Mouse (Mus musculus) lung, embryonic 14.5 days (tissue): ENCODE data around the gene Gm47429. TPM values are rescaled to one million over a fixed set of nuclear protein-coding genes. Genes with fewer than 3 reads are reported as not detected.
"Not testable (repeated sequence)": the region's sequence is repeated elsewhere in the genome, so short reads cannot be mapped to it uniquely, and the experiment has no call there.

Experiments
- ATAC-seq: fragments of 200-750 bp; cut with Nextera tagmentation; 2 replicates; pipeline ENCODE4 v1.8.0; 2017; ENCODE audit warnings: mild to moderate bottlenecking, moderate TSS enrichment, moderate library complexity; ENCODE audit not compliant: insufficient read depth
- DNase-seq: peaks from one replicate; pipeline ENCODE4 v3.0.0-alpha.2; 2015
- H3K27ac ChIP-seq: fragments of 300-500 bp; sonication (generic); 2 replicates; pipeline ENCODE4 v1.5.1; 2014; ENCODE audit warnings: low read depth, mild to moderate bottlenecking, moderate library complexity
- H3K27me3 ChIP-seq: fragments of 300-500 bp; sonication (generic); 2 replicates; pipeline ENCODE4 v1.6.1; 2014; ENCODE audit warnings: low read length, control low read depth; ENCODE audit not compliant: insufficient read depth
- H3K36me3 ChIP-seq: fragments of 300-500 bp; sonication (generic); 2 replicates; pipeline ENCODE4 v1.6.1; 2014; ENCODE audit warnings: control low read depth; ENCODE audit not compliant: insufficient read depth
- H3K4me1 ChIP-seq: fragments of 300-500 bp; sonication (generic); 2 replicates; pipeline ENCODE4 v1.6.1; 2014; ENCODE audit warnings: antibody characterized with exemption, control low read depth; ENCODE audit not compliant: insufficient read depth
- H3K4me2 ChIP-seq: fragments of 300-500 bp; sonication (generic); 2 replicates; pipeline ENCODE4 v1.6.1; 2014; ENCODE audit warnings: mild to moderate bottlenecking
- H3K4me3 ChIP-seq: fragments of 300-500 bp; sonication (generic); 2 replicates; pipeline ENCODE4 v1.5.1; 2014; ENCODE audit warnings: low read depth, low read length
- H3K9ac ChIP-seq: fragments of 300-500 bp; sonication (generic); 2 replicates; pipeline ENCODE4 v1.6.1; 2014
- H3K9me3 ChIP-seq: fragments of 300-500 bp; sonication (generic); 2 replicates; pipeline ENCODE4 v1.6.1; 2016; ENCODE audit warnings: low read depth, low read length, control low read depth
- CTCF ChIP-seq: IDR thresholded peaks from 2 replicates; pipeline ENCODE4 v1.5.1; 2016; ENCODE audit warnings: antibody characterized with exemption, low read depth
- WGBS: fragments of 180-500 bp; shearing (Covaris S2); extraction: QIAGEN DNeasy Blood & Tissue Kit; methylation state at CpG from one replicate; pipeline ENCODE4 v1.1.7; 2014; 5-methylcytosine and 5-hydroxymethylcytosine counted together
- polyA plus RNA-seq: library from polyadenylated mRNA; unstranded; fragments of >200 nt; fragmentation: Nextera tagmentation; extraction: Ambion mirVana; gene quantifications from 2 replicates; pipeline ENCODE4 v1.2.1, GENCODE M21; 2014

Gm47429 gene
- polyA plus RNA-seq = not detected in 2 replicates

DNA sequence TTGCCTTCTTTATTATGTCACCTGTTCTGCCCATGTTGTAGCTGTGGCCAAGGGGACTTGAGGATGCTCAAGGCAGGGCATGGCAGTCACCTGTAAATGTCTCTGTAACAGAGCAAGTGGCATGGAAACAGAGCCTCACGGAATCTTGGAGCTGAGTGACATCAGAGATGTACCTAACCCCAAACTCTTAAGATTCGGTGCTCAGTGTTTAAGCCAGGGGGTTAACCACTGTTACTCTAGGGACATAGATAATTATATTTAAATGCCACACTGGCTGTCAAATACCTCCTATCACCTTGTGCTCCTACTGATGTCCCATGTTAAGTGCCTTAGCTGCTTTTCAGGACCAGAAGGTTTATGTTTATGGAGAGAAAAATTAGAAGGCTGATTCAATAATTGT lies at the start of gene Gm47429:
Gene Gm47429, minus strand, starts transcription at position 101 of the 400 bp plus-strand sequence.
- no peak for TF ChIP-seq CTCF
- Histone ChIP-seq H3K9ac (no peak within 1 kb of the TSS), H3K9me3 (no peaks in the 10 kb centered on the region), H3K36me3 (no peaks in the 10 kb centered on the region), H3K27me3 (no peaks in the 10 kb centered on the region), H3K27ac (no peak within 1 kb of the TSS), H3K4me1 (no peaks in the 10 kb centered on the region), H3K4me2 (no peak within 1 kb of the TSS), H3K4me3 (no peak within 1 kb of the TSS)
- DNase-seq (no peak), ATAC-seq (no peak)
- WGBS = 76% methylated on average over 2 of the region's 2 CpGs

DNA sequence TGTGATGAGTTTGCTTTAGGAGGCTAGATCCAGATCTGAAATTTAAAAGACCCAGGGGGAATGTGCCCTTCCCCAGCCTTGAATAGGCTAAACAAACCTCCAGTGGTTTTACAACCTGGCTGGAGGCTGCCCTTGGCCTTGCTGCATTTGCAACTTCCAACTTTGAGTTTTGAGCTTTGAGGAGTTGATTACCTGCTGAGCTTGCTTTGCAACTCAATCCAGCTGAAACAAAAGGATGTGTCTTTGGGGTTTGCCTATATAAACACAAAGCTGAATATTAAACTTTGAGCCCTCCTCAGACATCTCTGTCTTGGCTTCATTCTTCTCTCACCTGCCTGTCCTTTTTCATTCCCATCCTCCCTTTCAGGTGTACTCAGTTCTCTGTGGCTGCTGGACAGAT lies 44.8 kb upstream of the Gm47429 start:
- not testable (repeated sequence) for H3K36me3 ChIP-seq, H3K27ac ChIP-seq, H3K4me2 ChIP-seq, DNase-seq, ATAC-seq, H3K9ac ChIP-seq, H3K4me3 ChIP-seq, H3K9me3 ChIP-seq, H3K4me1 ChIP-seq, H3K27me3 ChIP-seq

GRCm38 (mm10) chr13:50467007-50467406 lies 23.3 kb upstream of the Gm47429 start, which contains the start of gene Nutm2:
TSS of gene Nutm2 (plus strand) at chr13:50467307.
- H3K27ac ChIP-seq = no peak within 1 kb of the TSS
- no peaks in the 10 kb centered on the region for H3K36me3 ChIP-seq
- H3K9ac ChIP-seq = no peak within 1 kb of the TSS
- no peaks in the 10 kb centered on the region for H3K9me3 ChIP-seq
- DNase-seq (no peak), ATAC-seq (no peak)
- H3K4me2 ChIP-seq = no peak within 1 kb of the TSS
- no peaks in the 10 kb centered on the region for H3K4me1 ChIP-seq
- no peak for TF ChIP-seq CTCF
- 69% methylated on average over 4 of the region's 4 CpGs for WGBS
- no peak within 1 kb of the TSS for H3K4me3 ChIP-seq
- no peaks in the 10 kb centered on the region for H3K27me3 ChIP-seq

GRCm38 (mm10) chr13:50464621-50465562 lies 21.2 kb upstream of the Gm47429 start:
- Histone ChIP-seq H3K27ac (no peak overlapping the region), H3K36me3 (no peaks in the 10 kb centered on the region), H3K9ac (peak overlapping the region; percentile 38; the same call in 1 of the 2 replicates), H3K4me1 (no peaks in the 10 kb centered on the region), H3K4me2 (peak overlapping the region; percentile 61), H3K4me3 (peak overlapping the region; percentile 31), H3K9me3 (no peaks in the 10 kb centered on the region), H3K27me3 (no peaks in the 10 kb centered on the region)
- ATAC-seq (peak; percentile 47; the same call in 1 of the 2 replicates), DNase-seq (peak; percentile 51)
- WGBS = 22% methylated on average over 27 of the region's 27 CpGs
- 0 out of 2 replicates have a peak, but pooled peaks have one; percentile 12 for TF ChIP-seq CTCF

GRCm38 (mm10) chr13:50460433-50460832 lies 16.7 kb upstream of the Gm47429 start:
- not testable (repeated sequence) for DNase-seq, H3K4me3 ChIP-seq, H3K36me3 ChIP-seq, H3K27ac ChIP-seq, ATAC-seq, H3K4me1 ChIP-seq, H3K9ac ChIP-seq, H3K4me2 ChIP-seq, H3K9me3 ChIP-seq, H3K27me3 ChIP-seq
- 79% methylated on average over 2 of the region's 2 CpGs for WGBS

- 26% methylated on average over 4 of the region's 4 CpGs for WGBS
- ATAC-seq (no peak), DNase-seq (no peak)
- H3K4me3 ChIP-seq = no peak overlapping the region
- H3K4me1 ChIP-seq = no peaks in the 10 kb centered on the region
- no peak overlapping the region for H3K27ac ChIP-seq
- no peak for TF ChIP-seq CTCF
- H3K9ac ChIP-seq = no peak overlapping the region
- H3K27me3 ChIP-seq = no peaks in the 10 kb centered on the region
- H3K36me3 ChIP-seq = no peaks in the 10 kb centered on the region
- no peak overlapping the region for H3K4me2 ChIP-seq
- H3K9me3 ChIP-seq = no peaks in the 10 kb centered on the region
Observed at GRCm38 (mm10) chr13:50453426-50453825, 9.7 kb upstream of the Gm47429 start.

DNA sequence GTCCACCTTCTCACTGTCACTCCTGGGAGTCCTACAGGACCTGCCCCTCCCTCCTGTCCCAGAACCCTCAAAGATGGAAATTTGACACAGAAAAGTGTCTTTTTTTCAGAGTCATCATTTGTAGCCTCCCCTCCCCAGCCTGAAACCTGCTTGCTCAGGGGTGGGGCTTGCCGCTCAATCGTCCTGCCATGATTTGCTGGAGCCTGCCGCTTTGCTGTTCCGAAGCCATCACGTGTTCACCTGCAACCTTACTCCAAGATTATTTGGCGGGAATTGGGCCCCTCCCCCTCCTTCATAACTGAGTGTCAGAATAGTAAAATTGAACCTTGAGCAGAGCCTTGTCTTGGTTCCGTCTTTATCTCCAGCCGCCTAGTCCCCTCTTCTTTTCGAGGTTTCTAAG lies 8.6 kb upstream of the Gm47429 start:
- H3K4me3 ChIP-seq, H3K36me3 ChIP-seq, ATAC-seq, H3K4me1 ChIP-seq, H3K9me3 ChIP-seq, H3K27me3 ChIP-seq, H3K27ac ChIP-seq, H3K9ac ChIP-seq, H3K4me2 ChIP-seq, DNase-seq: not testable (repeated sequence)
- WGBS = 60% methylated on average over 9 of the region's 9 CpGs
